Mouse (Mus musculus): ENCODE results near the gene Sugct.
A peak's percentile ranks its signal among the peaks of the same experiment; 100 is the strongest.

Sugct gene

DNA sequence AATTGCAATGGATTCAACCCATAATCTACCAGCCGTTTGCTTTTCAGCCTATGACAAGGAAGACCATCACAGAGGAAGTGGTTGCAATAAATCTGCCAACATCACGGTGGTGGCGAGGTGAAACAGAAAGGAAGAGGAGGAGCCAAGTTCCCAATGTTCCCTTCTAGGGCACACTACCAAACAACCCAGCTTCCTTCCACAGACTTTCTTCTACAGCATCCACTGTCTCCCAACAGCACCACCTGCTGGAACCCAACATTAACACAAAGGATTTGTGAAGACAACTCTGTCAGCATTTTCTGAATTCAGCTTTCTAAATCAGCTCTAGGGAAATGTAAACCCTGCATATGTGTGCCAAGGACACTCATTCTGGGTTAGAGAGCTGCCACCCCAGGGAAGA is 666.8 kb downstream of the Sugct start:
- DNase-seq (ENCODE audit: low spot score): peak; percentile 69

DNA sequence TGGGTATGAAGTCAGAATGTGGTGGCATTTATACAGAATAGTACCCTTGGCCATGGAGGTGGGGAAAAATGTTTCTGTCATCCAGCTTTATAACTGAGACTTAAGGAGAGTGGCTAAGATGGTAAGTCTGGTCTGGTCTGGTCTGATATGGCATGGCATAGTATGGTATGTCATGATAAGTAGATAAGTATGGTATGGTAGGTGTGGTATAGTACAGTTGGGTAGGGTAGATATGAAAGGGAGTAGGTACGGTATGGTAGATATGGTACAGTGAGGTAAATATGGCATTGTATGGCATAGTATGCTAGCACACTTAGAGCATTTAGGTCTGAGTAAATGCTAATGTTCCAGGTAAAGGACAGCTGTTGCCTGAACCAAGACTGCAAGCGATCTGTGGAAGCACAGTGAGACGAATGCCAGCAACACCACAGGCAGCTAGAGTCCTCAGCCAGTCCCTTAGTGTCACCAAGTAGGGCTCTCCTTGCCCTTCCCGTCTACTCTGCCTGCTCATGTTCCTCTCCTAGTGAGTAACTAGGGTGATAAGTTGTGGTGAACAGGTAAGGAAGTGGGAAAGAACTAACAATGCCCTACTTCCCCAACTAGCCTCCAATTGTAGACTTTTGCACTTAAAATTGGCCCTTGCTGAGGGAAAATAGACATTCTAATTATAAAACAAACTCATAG is 667.4 kb downstream of the Sugct start:
- DNase-seq (ENCODE audit: low spot score): no peak

DNA sequence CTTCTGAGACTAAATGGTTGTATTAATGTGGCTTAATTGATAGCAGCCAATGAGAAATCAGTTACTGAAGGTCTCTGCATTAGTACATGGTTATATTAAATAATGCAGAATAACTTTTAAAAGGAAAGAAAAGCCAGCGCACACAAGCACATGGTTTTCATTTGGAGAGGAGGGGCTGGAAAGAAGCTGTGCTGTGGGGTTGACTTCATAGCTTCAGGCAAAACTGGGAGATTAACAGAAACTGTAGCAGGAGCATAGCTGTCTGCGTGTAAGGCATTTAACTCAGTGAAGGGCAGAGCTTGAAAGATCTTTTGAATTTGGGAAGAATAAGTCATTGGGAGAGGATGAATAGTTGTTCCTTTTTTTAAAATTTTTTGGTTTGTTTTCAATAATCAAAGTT is 668.4 kb downstream of the Sugct start:
- DNase-seq (ENCODE audit: low spot score): no peak

DNA sequence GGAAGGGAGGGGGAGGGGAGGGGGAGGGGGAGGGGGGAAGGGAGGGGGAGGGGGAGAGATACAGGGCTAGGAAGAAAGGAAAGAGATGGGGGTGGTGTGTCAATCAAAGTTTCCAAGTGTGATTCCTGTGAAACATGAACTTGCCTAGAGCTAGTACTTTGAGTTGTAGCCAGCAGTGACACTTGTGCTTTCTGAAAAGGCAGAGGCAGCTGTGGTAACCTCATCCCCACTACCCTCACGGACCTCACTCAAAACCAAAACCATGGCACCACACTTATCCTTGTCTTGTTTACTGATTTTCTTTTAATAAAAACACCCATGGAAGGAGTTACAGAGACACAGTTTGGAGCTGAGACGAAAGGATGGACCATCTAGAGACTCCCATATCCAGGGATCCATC is 698.9 kb downstream of the Sugct start:
- no peak for DNase-seq (ENCODE audit: low spot score)

DNA sequence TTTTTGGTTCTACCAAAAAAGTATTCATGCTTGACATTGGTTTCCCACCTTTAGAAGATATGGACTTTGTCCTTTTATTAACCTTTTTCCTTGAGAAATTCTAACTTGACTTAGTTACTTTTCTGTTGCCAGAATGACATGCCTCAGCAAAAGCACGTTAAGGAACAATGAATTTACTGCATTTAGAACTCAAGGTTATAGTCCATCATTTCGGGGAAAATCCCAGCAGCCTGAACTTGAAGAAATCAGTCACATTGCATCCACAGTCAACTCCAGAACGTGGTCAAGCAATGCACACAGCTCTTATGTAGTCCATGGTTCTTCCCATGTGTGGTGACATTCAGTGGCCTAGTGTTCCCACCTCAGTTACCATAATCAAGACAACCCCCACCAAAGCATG is 700.0 kb downstream of the Sugct start:
- DNase-seq (ENCODE audit: low spot score): no peak

DNA sequence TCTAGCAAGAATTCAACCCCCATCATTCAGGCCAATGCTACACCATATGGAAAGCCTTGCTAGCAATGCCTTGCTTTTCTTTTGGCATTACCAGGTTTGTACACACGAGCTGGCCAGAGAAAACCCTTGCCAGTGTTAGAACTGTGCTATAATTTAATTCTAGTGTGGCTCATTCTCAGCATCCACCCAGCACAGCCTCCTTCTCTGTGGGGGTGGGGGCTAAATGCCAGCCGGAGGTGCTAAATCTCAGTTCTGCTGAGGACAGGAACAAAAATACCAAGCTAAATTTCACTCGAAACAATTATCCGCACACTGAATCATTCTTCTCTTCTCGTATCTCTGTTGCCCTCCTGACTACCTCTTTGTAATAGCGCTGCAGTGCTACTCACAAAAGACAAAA is 717.6 kb downstream of the Sugct start:
- DNase-seq (ENCODE audit: low spot score): no peak

DNA sequence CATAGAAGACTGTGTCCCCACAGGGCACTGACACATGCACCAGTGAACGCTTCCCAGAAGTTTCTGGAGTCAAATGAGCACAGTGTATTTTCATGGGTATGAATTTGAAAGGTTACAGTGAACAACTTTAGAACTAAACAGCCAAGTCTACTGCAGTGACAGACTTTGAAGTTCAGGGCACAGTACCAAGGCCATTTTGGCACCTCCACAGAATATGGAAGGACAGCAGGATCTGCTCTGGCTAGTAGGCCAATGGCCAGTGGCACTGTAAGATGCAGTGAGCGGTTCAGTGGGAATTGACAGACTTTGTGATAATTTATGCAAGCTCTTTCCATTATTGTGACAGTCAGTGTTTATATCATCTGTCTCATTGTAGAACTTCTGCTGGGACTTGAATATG is 724.1 kb downstream of the Sugct start:
- DNase-seq (ENCODE audit: low spot score): peak; percentile 41

DNA sequence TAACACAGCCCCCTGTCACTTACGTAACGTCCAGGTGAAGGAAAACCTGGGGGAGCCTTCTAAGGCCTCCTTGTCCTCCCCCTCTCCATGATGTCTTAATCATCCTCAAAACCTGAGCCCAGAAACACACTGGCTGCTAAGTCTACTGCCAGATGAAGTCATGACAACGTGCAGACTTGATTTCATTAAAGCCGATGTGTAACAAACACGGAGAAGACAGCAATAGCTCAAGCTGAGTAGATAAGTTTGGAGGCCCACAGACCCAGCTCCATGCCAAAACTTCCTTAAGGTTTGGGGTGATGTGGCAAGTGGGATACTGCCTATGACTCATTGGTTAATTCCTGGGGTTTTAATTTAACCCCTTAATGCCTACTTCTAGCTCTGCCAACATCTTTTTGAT is 726.4 kb downstream of the Sugct start:
- DNase-seq (ENCODE audit: low spot score): no peak

DNA sequence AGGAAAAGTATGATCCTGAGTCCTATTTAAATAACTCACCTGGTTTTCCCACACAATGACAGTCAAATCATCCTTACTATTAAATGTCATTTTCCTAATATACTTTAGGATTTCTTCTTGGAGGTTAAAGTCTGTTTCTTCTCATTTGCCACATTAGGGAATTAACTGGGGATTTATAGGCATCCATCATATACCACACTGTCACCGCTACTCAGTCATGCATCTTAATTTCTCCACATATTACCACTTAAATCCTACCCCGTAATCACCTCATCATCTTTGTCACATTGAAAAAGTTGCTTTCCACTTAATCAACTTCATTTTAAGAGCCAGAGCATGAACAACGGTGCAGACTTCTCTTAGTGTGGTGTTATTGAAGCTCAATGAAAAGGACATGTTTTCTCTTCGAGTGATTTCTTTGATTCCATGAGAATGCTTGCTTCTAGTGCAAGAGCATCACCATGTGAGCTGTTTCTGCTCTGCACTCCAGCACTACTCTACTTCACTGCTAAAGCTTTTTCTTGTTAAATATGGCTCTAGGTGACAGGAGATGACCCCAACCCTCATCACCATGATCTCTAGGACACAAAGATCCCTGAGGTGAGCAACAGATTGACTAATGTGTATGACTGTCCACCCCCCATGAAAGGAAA is 730.4 kb downstream of the Sugct start:
- no peak for DNase-seq (ENCODE audit: low spot score)

DNA sequence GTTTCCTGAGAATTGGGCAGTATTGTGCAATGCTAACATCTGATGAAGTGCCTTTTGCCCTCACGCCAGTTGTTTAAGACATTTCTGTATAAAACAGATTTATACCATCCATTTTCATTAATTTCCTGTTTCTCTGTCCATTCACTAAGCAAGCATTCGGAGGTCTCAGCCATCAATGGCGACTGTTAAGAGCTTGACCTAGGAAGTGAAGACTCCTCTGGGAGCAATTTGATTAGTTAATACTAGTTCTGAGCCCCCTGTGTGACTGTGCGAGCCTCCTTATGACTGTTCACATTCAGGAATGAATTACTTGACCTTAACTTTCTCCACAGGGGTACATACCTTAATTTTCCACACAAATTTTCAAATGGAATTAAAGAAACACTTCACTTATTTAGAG is 743.3 kb downstream of the Sugct start:
- DNase-seq (ENCODE audit: low spot score): no peak

DNA sequence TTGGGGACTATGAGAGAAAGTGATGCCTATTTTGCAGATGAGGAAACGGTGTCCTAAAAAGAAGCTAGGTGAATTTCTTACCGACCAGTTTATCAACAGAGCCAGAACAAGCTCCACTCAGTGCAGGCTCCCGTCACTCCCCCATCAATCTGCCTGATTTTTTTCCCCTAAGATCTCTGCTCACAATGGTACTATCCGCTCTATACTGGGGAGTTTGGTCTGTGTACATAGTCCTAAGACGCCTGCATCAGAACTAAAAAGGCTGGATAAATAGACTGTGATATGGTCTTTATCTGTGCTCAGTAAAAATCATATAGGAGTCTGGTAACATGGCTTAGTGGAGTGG is 755.9 kb downstream of the Sugct start:
- DNase-seq (ENCODE audit: low spot score): no peak

DNA sequence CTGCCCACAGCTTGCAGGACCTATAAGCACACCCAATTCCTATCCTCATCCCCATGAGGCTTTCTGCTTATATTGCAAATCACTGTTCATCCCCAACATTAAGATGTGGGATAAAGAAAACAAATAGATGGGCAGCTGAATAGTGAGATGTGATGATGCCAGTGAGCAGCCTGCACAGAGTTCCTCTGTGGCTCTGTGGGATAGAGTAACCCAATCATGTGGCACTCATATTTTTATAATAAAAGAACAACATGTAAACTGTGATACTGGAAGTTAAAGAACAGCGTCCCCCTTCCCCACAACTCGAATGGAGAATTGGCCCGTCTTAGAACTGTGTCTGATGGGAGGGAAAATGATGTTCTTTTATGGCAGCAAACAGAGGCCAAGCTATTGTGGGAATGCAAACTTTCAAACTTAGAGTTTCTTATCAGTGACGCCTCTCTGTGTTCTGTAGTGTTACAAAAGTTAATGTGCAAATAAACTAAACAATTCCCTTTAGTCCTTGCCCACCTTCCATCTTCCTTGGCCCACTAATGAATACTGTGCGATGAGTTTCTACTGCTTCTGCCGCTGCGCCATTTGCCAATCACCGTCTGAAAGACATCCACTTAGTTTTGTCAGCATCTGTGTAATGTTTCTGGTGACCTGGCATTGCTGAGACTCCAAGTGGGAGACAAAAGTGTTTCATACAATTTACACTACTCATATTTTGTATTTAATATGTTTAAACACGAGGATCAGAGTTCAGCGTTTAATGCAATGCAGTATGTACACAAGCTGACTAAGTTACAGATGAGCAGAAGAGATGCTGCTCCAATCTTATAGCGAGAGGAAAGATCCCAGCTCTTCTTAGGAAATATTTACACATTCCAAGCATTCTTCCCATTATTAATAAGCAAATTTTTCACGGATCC is 756.5 kb downstream of the Sugct start:
- DNase-seq (ENCODE audit: low spot score): no peak

DNA sequence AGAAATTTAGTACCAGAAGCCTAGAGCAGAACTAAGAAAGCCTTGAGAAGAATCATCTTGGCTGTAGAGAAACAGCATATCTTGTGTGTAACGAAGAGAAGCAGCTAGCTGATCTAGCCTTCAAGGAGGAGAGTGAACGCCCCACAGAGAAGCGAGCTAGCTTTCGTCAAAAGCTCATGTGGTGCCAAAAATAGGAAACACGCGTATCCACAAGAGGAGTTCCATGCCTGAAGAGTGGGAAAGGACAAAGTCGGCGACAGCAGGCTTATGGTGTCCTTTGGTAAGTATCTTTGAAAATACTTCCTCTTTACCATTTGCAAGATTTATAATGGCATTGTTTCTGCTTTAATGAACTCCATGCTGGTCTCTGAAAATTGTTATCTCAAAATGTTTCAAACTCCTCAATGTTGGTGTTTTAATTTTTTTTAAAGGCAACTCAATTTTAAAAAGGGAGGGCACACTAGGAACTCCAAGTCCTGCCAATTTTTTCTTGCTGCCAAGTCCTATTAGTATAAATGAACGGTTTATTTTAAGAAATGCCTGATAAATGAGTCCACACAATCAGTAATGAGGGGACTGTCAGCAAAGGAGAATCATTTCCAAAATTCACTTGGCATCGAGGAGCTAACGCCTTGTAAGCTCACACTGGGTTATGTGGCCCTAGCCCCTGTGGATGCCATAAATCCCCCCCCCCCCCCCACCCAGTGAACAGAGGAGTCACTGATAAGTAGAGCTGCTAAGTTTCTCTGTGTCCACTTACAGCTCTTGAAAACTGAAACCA is 757.7 kb downstream of the Sugct start:
- DNase-seq (ENCODE audit: low spot score): no peak

DNA sequence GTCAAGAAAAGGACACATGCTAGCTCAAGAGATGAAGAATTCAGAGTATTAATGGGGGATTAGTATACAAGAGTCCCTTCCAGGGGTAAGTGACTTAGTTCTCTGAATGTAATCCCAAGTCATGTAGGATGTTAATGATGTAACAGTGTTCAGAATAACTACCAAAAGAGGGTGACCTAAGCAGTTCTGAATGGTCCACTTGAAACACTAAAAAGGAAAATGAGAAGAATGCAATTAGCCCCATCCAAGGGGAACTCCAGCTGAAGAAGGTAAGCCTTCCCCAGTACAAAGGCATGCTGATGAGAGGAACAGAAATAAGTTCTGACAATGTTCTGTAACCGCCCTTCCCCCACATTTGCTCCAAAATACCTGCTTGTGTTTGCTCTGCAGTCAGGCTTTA is 760.3 kb downstream of the Sugct start:
- DNase-seq (ENCODE audit: low spot score): no peak

DNA sequence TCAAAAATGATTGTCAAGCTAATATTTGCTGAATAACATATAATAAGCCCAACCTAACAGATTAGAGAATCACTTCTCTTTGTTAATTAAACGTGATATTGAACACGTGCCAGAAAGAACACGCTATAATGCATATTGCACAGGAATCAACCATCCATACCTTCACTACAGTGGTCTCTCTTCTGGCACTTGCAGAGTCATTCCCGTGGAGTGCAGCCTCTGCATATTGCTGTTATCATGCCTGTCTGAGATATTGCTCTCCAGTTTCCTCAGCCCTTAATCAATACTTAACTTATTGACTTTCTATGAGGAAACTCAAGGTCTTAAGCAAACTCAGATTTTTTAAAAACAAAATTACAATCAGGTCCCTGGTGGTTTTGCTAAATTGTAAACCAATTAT is 761.8 kb downstream of the Sugct start:
- DNase-seq (ENCODE audit: low spot score): no peak

DNA sequence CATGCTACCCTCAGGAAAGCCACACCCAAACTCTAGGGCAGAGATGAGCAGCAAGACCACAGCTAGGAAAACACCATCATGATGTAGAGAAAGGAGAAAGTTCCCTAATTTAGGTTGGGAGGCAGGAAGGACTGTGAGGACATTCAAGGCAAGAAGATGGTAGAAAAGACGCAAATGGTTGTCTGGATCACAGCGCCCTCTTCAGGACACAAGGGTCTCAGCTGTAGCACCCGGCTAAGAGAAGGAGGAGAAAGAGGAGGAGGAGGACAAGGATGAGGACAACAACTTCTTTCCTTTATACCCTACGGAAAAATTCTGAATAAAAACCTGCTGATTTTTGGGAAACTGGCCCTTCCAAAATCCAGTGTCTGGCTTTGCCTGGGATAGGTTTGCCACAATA is 774.0 kb downstream of the Sugct start:
- peak; percentile 9 for DNase-seq (ENCODE audit: low spot score)

DNA sequence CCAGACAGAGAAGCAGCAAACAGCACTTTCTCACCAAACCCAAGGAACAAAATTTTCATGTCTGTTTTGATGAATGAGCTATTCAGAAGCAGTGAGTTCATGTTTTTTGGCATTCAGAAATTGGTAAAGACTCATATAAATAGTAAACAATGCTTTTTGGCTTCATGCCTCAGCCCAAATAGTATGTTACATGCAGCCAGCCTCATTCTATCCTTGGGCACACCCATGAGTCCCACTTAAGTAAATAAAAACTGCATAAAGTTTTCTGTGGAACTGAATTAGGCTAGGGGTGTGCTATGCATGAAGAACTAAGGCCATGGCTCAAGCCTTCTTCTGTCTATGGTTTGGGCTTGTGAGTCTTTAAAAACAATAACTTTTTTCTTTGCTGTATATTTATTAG is 779.7 kb downstream of the Sugct start:
- peak; percentile 21 for DNase-seq (ENCODE audit: low spot score)

DNA sequence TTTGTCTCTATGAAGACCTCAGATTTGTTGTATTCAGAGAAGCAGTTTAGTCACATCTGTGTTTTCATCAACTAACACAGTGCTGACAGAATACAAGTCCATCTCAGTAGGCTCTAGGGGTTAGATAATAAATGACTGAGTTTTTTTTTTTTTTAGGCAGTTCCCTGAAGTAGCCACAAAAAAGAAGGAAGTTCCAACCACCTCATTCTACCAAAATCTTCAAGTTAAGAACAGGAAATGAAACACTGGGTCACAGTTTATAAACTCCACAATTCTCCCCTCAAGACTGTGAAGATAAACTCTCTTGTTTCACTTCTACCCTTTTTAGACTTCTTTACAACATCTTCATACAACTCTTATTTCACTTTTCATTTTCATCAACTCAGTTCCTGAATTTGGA is 783.1 kb downstream of the Sugct start:
- no peak for DNase-seq (ENCODE audit: low spot score)

DNA sequence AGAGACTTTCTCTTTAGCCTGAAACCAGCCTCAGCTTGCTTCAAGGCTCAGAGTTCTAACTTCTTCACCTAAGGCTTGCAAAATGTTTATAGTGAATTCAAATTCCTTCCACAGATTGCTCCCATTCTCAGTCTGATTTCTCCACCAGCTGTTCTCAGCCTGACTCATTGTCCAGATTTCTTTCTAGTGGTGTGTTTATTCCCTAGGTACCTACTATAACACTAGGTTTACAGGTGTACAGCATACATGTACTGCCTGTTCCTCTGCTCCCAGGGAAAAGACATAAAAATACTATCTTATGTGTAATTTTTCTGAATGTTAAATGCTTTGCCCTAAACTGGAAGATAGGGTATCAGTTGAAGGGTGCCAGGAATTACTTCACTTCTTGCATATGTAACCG is 788.4 kb downstream of the Sugct start:
- no peak for DNase-seq (ENCODE audit: low spot score)

DNA sequence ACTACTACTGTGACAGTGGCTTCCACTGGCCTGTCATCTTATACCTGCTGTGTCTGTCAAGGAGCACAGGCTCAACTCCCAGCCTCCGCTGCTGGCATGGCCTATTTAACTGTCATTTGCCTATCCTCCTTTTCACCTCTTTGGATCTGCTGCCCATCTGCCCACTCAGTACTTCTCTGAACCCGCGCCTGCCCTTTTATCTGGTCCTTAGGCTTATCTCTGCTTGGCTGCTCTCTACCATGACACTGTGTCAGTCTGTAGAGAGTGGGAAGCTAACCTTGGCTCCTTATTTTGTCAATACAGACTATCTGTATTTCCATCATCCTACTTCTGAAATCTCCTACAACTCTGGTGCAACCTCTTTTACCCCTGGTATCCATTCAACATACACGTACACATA is 793.9 kb downstream of the Sugct start:
- DNase-seq (ENCODE audit: low spot score): no peak

DNA sequence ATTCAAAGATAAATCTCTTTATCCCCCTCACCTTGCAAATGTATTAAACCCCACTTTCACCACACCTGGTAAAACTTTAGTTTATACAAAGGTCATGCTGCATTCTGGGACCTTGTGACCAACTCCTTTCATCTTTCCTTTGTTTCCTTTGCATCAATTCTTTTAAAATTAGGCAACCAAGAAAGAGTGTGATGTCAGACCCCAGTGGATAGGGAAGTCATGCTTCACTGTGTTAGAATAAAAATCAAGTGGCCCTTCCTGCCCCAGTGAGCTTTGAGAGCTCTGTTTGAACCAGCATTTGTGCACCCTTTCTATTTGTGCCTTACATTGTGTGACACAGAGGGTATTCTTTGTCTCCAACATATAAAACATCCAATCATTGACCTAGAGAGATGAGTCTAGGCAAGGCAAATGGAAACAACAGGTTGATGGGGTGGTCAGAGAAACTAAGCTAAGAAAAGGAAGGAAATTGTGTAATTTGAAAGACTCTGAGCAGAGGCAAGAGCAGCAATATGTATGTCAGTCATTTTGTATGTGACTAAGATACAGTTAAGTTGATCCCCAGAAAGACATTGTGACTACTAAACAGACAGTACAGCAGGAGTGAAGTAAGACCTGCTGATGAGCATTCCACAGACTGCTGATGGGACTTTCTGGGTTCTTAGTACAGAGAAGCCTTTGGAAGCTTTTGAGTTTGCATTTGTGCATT is 797.1 kb downstream of the Sugct start:
- DNase-seq (ENCODE audit: low spot score): no peak

DNA sequence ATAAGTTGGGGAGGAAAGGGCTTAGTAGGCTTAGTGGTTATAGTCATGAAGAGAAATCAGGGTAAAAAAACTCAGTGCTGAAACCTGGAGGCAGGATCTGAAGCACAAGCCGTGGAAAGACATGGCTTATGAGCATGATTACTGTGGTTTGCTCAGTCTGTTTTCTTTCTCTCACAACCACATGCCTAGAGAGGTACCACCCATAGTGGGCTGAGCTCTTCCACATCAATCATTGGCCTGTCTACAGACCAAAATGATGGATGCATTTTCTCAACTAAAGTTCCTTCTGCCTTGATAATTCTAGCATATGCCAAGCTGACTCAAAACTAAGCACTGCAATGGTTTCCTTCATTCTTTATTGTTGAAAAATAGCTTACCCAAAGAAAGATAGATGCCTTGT is 817.3 kb downstream of the Sugct start:
- peak; percentile 17 for DNase-seq (ENCODE audit: low spot score)

All from adipocyte (in vitro differentiated cells).